Mouse (Mus musculus): Measurements from ENCODE around the gene Ociad2.

GRCm38 (mm10) chr5:73349514-73349913, 8.7 kb upstream of the Ociad2 start:
- TF ChIP-seq POLR2A (IDR thresholded peaks at IDR 0.05; ENCODE audit: extremely low read depth, insufficient read depth, low read length) (no peak), CTCF (IDR thresholded peaks at IDR 0.05; ENCODE audit: extremely low read depth, insufficient read depth, low read length) (no peak)

Data from cortical plate, adult 2 months (tissue).